ENCODE assay signal across 10 mouse cellular contexts in the genomic region with DNA sequence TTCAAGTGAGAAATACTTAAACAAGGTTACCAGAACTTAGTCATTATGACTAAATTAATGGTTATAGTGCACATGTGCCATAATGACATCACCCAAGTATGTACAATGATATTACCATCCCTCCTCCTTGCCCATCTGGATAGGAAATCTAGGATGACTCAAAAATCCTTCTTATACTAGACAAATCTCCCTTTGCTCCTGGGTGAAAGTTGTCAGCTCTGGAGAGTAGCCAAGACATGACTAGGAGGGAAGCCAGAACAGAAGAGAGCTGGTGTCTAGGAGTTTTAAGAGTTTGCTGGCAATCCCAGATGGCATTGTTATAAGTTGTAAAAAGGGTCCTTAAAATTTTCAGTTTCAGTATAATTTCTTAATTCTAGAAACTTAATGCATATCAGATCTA.
DNase-seq lines count a peak whose midpoint lies in the region; ATAC-seq and TF ChIP-seq lines count a peak whose summit lies in the region.
"Had no signal": no experiment of that assay in that cellular context is flagged by ENCODE, and none has a peak within 500 bp of the region (broad histone marks: within the 10 kb centered on the region; RNA-seq: fewer than 3 reads in every experiment).

No protein-coding gene starts in this region.

- H3K9ac ChIP-seq in heart, embryonic 11.5 days (ENCODE audit: low read depth, low read length) = no peak overlapping the region
- H3K9ac ChIP-seq in midbrain, postnatal 0 days (replicated peaks; ENCODE audit: low read length, poor library complexity, severe bottlenecking) = no peak overlapping the region
- no peak overlapping the region for H3K9ac ChIP-seq in midbrain, embryonic 16.5 days (ENCODE audit: low read depth, low read length)
- no peak overlapping the region for H3K9ac ChIP-seq in intestine, postnatal 0 days (ENCODE audit: low read depth, low read length)
- H3K9ac ChIP-seq: liver, embryonic 14.5 days had no signal

- H3ac ChIP-seq in myocyte (ENCODE audit: control insufficient read depth, insufficient read length) = no peak overlapping the region

- no peak overlapping the region for H3K4me3 ChIP-seq in heart, embryonic 11.5 days (ENCODE audit: low read depth, low read length)
- no peak overlapping the region for H3K4me3 ChIP-seq in midbrain, postnatal 0 days (ENCODE audit: low read depth, low read length)
- no peak overlapping the region for H3K4me3 ChIP-seq in midbrain, embryonic 16.5 days (ENCODE audit: low read depth, low read length)
- no peak overlapping the region for H3K4me3 ChIP-seq in myocyte
- no peak overlapping the region for H3K4me3 ChIP-seq in intestine, postnatal 0 days (ENCODE audit: low read depth, low read length)
- H3K4me3 ChIP-seq: left cerebral cortex, adult 2 months had no signal

- peak; percentile 7 to 15 for DNase-seq in heart, adult 9 months (ENCODE audit: low spot score in 2 of 2)
- peak; percentile 64 for DNase-seq in midbrain, postnatal 0 days (ENCODE audit: low spot score)
- DNase-seq in adrenal gland, postnatal 36 days = peak; percentile 15 to 40
- DNase-seq: thymus, postnatal 25 days had no signal

- H3K9me3 ChIP-seq in heart, embryonic 11.5 days (replicated peaks; ENCODE audit: control insufficient read depth, low read length) = no peaks in the 10 kb centered on the region
- no peaks in the 10 kb centered on the region for H3K9me3 ChIP-seq in midbrain, postnatal 0 days (ENCODE audit: low read length)
- H3K9me3 ChIP-seq in midbrain, embryonic 16.5 days (replicated peaks; ENCODE audit: control insufficient read depth, low read length, poor library complexity, severe bottlenecking) = no peaks in the 10 kb centered on the region
- H3K9me3 ChIP-seq in intestine, postnatal 0 days (ENCODE audit: control insufficient read depth) = no peaks in the 10 kb centered on the region

- no peaks in the 10 kb centered on the region for H3K4me1 ChIP-seq in heart, embryonic 11.5 days (ENCODE audit: control insufficient read depth, insufficient read depth, low read length)
- no peaks in the 10 kb centered on the region for H3K4me1 ChIP-seq in midbrain, postnatal 0 days (ENCODE audit: insufficient read depth, low read length)
- H3K4me1 ChIP-seq in midbrain, embryonic 16.5 days (ENCODE audit: control insufficient read depth, insufficient read depth, low read length) = no peaks in the 10 kb centered on the region
- no peaks in the 10 kb centered on the region for H3K4me1 ChIP-seq in intestine, postnatal 0 days (replicated peaks; ENCODE audit: control insufficient read depth, insufficient read depth, low read length)

- H3K36me3 ChIP-seq in heart, embryonic 11.5 days (ENCODE audit: control insufficient read depth, insufficient read depth, low read length) = no peaks in the 10 kb centered on the region
- no peaks in the 10 kb centered on the region for H3K36me3 ChIP-seq in midbrain, postnatal 0 days (ENCODE audit: insufficient read depth, low read length)
- no peaks in the 10 kb centered on the region for H3K36me3 ChIP-seq in midbrain, embryonic 16.5 days (ENCODE audit: control insufficient read depth, insufficient read depth, low read length)
- H3K36me3 ChIP-seq in myocyte (ENCODE audit: control insufficient read depth, insufficient read depth) = peaks cover 4% of the 10 kb centered on the region
- H3K36me3 ChIP-seq in intestine, postnatal 0 days (ENCODE audit: control insufficient read depth, insufficient read depth) = no peaks in the 10 kb centered on the region

- TF ChIP-seq POLR2A in myocyte (IDR thresholded peaks at IDR 0.05; ENCODE audit: insufficient read length, low read depth) = no peak

- no peak overlapping the region for H3K27ac ChIP-seq in heart, embryonic 11.5 days (ENCODE audit: low read depth, low read length)
- H3K27ac ChIP-seq in midbrain, postnatal 0 days (ENCODE audit: low read depth, low read length) = no peak overlapping the region
- no peak overlapping the region for H3K27ac ChIP-seq in midbrain, embryonic 16.5 days (ENCODE audit: low read length)
- no peak overlapping the region for H3K27ac ChIP-seq in intestine, postnatal 0 days (ENCODE audit: low read depth, low read length)
- H3K27ac ChIP-seq: left cerebral cortex, adult 2 months; liver, embryonic 14.5 days had no signal

- TF ChIP-seq CTCF in midbrain, postnatal 0 days (IDR thresholded peaks at IDR 0.05) = no peak
- no peak for TF ChIP-seq CTCF in intestine, postnatal 0 days (IDR thresholded peaks at IDR 0.05; ENCODE audit: low read depth)

- no peak overlapping the region for H3K4me2 ChIP-seq in heart, embryonic 11.5 days
- no peak overlapping the region for H3K4me2 ChIP-seq in midbrain, postnatal 0 days (ENCODE audit: low read depth, low read length, poor library complexity, severe bottlenecking)
- no peak overlapping the region for H3K4me2 ChIP-seq in midbrain, embryonic 16.5 days (ENCODE audit: low read length)
- H3K4me2 ChIP-seq in myocyte (ENCODE audit: low read depth) = peak overlapping the region; percentile 15
- H3K4me2 ChIP-seq in intestine, postnatal 0 days (replicated peaks; ENCODE audit: low read depth) = no peak overlapping the region

- no peaks in the 10 kb centered on the region for H3K79me2 ChIP-seq in myocyte (ENCODE audit: control insufficient read depth, insufficient read depth)

- no peak for ATAC-seq in heart, embryonic 11.5 days (replicated peaks; ENCODE audit: insufficient number of reproducible peaks, low FRiP score, low TSS enrichment)
- ATAC-seq in midbrain, postnatal 0 days (ENCODE audit: low FRiP score) = no peak
- ATAC-seq in midbrain, embryonic 16.5 days = no peak
- no peak for ATAC-seq in intestine, postnatal 0 days

- H3K27me3 ChIP-seq in heart, embryonic 11.5 days (ENCODE audit: control insufficient read depth, insufficient read depth, low read length) = no peaks in the 10 kb centered on the region
- H3K27me3 ChIP-seq in midbrain, postnatal 0 days (ENCODE audit: insufficient read depth, low read length) = peaks cover 2% of the 10 kb centered on the region; the same call in 1 of the 2 replicates
- H3K27me3 ChIP-seq in midbrain, embryonic 16.5 days (ENCODE audit: control insufficient read depth, insufficient read depth, low read depth, low read length) = peaks cover 6% of the 10 kb centered on the region; the same call in 1 of the 2 replicates
- H3K27me3 ChIP-seq in myocyte (ENCODE audit: control insufficient read depth, insufficient read depth, insufficient read length) = no peaks in the 10 kb centered on the region
- H3K27me3 ChIP-seq in intestine, postnatal 0 days (replicated peaks; ENCODE audit: control insufficient read depth, insufficient read depth, low read length) = no peaks in the 10 kb centered on the region

TF ChIP-seq in myocyte, 11 proteins besides CTCF, POLR2A, EP300 and RAD21:
- TF ChIP-seq TCF12 (IDR thresholded peaks at IDR 0.05; ENCODE audit: insufficient read depth, poor library complexity, severe bottlenecking) = no peak
- TF ChIP-seq USF1 (IDR thresholded peaks at IDR 0.05; ENCODE audit: low read depth) = peak; percentile 12

Comparison
In these comparisons a context has a peak if more than half of its experiments do, and no peak if none do; other contexts are left out.
1. DNase-seq: peak in every context shown above with its lines; median percentile 64 in midbrain, postnatal 0 days; 28 in adrenal gland, postnatal 36 days; 11 in heart, adult 9 months.